Mouse (Mus musculus) right cerebral cortex, adult 2 months (tissue): ENCODE measurements around the gene Mapk9.

Source experiments
- DNase-seq, 2 experiments: peaks; one replicate each; pipeline ENCODE4 v3.0.0; 2021 to 2022; ENCODE audit warnings: low spot score in 2 of 2

The Mapk9 gene

DNA sequence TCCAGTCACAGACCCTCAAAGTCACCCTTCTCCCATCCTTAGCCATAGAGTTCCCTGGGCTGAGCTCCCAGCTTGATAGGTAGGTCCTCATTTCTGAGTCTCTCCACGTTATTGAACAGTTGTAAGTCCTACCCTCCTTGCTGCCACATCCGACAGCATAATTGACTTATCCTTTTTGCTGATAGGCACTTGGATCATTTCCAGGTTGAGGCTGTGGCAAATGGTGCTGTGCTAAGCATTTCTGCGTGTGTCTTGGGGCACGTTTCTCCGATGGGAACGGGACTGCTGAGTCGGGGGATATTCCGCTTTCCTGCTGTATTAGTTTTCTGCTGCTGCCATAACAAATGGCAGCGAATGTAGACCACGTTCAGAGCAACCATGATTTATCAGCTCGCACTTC lies 47.3 kb downstream of the Mapk9 start:
- DNase-seq = no peak

DNA sequence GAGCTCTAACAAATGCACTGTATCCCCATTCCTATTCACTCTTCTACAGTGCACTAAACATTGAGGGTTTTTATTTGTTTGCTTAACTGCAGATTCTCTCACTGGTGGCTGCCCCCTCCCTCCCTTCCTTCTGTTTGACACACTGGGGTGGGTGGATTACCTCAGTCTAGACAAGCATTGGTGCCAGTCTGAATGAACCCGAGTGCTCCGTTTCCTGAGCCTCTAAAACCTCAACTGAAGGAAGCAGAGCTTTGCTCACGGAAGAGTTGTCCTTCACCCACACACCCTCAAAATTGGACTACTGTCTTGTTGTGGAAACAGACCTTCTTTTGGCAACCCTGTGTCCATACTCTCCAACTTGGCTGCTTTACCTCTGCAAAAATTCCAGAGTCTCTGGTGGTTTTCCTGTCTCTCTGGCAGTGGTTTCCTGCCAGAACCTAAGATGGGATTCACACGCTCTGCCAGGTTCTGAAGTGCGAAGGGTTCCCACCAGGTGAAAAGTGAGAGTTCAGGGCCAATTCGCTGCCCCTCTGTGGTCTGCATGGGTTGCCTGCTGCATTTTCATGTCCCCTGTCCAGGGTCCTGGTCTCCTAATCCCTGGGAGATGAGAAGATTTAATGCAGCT lies 49.5 kb downstream of the Mapk9 start:
- DNase-seq = no peak

DNA sequence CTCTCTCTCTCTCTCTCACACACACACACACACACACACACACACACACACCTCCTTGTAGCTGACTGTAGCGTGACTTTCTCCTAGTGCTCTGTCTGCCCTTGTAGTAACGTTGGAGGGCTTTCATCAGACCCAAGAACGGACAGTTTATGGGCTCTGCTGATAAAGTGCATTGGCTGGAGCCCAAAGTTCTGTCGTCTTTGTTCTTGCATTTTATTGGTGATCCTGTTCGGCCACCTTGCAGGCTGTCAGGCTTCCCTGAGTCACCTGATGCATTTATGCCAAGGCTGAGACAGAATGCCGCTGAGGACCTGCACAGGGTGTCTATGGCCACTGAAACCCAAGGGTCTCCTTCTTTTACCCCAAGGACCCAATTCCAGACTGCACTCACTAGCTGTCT lies 53.5 kb downstream of the Mapk9 start:
- no peak for DNase-seq

DNA sequence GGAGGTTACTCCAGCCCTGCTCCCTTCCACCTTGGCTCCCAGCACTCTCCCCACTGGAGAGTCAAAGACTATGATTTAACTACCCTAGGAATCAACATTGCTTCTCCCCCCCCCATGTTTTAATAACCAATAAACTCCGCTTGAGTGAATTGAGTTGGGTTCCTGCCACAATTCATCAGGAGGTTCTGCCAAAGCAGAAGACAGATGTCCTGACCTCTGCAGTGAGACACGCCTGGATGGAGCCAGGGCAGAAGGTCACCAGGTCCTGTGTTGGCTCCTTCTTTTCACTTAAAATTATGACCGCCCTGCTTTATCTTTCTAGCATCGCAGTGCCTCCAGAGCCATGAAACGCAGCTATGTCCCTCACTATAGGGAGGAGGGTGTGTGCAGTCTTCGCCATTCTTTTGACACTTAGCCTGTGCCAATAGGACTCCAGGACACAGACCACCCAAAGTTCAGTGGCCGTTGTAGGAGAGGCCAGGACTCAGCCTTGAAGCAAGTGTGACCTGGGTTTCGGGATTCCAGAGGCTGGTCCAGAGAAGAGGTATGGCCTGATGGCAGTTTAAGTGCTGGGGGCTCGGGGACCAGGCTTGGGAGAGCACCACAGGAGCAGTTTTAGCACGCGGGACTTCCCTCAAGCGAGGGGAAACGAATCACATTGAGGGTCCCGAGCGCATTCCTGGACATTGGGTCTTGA lies 54.6 kb downstream of the Mapk9 start:
- no peak for DNase-seq

DNA sequence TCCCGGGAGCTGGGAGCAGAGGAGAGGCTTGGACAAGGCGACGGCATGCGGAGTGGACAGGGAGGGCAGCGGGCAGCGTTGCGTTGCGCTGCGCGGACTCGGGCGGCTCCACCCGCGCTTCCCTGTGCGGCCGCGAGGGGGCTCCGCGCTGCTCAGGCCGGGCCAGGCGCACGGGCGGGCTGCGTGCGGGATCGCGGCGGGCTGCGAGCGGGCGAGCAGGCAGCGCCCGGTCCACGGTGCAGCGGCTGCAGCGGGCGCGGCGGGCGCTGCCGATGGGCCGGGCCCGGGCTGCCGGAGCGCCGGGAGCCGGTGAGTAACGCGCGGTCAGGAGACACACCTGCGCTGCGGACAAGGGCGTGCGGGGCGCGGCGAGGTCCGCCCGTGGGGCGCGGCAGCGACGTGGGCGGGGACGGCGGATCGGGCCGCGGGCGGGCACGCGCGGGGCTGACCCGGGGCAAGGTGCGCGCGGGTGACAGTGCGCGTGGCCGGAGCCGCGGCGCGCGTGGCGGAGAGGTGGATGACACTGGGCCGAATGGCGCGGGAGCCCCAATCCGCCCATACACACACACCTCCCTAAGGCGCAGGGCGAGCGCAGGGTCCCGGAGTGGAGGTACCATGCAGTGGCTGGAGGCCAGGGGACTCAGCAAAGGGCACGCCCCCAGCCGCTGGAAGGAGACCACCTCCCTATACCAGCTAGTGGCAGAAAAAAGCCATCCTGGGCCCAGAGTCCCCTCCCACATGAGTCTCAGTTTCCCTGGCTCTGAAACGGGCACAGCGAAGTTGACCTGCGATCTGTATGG lies 55.3 kb downstream of the Mapk9 start, which contains the start of gene Rasgef1c:
Gene Rasgef1c, plus strand, starts transcription at position 177 of the 800 bp plus-strand sequence.
- peak; percentile 75 for DNase-seq

DNA sequence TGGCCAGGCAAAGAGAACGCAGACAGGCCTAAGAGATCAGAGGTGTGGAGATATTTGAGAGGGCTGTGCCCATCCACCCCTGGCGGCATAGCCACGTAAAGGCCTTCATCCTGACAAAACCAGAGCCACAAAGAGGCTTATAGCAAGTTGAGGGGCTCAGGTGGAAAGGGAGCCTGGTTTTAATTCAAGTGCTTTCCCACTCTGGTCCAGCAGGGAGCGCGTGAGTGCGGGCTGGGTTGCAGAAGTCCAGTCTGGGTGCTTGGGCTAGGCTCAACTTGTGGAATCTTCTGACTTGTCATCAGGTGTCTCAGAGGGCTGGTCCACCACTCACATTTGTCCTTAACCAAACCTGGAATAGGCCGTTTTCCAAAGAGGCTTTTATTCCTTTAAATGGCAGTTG lies 56.8 kb downstream of the Mapk9 start:
- peak; percentile 87 to 88 for DNase-seq

DNA sequence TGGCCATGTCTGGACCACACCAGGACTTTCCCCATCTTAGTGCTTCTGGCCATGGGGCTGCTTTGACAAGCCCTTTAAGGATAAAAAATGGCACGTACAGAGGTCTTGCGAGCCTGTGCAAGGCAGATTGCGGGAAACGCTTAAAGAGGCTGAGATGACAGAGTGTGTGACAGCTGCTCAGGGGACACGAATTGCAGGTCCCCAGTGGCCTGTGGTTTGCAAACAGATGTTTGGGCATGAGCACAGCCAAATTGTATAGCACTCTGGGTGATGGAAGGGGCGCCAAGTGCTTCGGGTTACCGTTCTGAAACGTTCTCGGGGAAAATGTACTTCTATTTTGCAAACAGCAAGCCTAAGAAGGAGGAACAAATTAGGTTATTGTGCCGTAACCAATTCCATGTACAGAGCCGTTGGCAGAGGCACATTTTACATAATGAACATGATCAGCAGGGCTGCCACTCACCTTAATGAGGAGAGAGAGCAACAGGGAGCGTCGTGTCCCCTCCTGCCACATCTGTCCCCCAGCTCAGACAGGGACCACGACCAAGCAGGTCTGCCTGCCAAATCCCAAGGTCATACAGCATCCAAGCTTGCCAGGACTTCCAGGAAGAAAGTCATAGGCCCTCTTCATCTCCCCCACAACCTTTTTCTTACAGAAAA lies 72.1 kb downstream of the Mapk9 start:
- no peak for DNase-seq

DNA sequence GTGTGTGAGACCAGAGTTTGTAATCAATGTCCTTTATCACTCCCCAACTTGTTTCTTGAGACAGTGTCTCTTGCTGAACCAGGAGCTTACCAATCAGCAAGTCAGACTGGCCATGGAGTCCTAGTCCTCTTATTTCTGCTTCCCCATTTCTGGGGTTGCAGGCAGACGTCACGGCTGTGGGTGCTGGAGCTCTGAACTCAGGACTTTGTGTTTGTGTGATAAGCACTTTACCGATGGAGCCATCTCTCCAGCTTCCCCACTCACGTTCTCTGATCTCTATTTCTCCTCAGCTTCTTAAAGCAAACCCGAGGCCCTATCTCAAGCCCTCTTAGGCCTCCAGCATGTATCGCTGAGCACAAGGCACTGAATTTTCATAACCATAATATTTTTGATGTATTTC lies 72.8 kb downstream of the Mapk9 start:
- no peak for DNase-seq

DNA sequence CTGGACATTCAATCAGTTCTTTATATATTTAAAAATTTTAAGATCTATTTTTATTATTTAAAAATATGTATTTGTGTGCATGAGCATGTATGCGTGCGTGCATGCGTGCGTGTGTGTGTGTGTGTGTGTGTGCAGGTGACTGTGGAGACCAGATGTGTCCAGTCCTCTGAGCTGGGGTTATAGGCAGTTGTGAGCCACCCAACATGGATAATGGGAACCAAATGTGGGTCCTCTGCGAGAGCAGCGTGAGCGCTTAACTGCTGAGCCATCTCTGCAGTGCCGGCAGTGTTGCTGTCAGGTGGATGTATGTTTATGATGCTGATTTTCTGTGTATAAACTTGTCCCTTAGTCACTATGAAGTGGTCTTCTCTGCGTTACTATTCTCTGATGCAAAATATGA lies 77.0 kb downstream of the Mapk9 start:
- no peak for DNase-seq

DNA sequence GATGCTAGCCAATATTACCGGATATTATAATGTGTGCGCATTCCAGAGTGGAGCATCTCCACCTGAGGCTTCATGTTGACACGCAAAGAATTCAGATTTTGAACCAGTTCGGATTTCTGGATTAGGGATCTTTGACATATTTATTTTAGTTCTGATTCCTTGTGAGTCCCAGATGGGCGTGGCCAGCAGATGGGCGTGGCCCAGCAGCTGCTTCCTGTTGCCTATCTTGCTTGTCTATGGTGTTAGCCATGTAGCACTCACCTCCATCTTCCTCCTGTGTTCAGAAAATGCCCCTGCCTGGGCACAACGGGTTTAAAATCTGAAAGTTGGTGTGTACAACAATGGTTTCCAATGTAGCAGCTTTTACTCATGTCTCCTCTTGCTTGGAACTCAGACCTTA lies 79.6 kb downstream of the Mapk9 start:
- DNase-seq = no peak

DNA sequence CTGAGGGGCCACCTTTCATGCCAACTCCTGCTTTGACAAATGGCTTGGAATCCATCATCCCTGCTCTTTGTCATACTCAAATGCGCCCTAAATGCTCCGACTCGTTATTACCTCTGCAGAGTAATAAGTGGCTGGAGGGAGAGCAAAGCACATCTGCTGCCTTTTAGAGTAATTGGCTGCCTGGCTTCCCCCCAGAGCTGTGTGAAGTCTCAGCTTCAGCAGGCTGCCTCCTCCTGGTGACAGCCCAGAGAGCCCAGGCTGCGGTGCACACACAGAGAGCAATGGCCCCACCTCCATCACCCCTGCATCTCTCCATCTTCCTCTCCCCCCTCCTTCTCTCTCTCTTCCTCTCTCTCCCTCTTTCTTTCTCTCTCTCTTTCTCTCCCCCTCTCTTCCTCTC lies 80.6 kb downstream of the Mapk9 start:
- peak; percentile 46 to 53 for DNase-seq

DNA sequence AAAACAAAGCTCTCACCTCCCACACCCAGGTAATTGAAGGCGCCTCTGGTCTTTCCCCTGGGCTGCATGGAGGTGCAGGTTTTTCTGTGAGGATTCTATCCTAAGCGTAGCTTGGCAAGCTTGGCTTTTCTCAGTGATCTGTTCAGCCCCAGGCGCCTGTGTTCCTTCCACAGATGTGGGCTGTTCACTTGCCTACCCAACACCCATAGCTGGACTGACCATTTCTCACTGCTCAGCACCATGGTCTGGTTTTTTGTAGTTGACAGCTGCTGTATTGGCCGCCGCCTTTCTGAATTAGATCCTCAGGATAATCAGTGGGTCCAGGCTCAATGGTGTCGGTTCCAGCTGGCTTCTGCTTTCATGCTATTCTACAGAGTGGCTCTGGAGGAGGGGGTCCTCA lies 81.1 kb downstream of the Mapk9 start:
- DNase-seq = no peak

DNA sequence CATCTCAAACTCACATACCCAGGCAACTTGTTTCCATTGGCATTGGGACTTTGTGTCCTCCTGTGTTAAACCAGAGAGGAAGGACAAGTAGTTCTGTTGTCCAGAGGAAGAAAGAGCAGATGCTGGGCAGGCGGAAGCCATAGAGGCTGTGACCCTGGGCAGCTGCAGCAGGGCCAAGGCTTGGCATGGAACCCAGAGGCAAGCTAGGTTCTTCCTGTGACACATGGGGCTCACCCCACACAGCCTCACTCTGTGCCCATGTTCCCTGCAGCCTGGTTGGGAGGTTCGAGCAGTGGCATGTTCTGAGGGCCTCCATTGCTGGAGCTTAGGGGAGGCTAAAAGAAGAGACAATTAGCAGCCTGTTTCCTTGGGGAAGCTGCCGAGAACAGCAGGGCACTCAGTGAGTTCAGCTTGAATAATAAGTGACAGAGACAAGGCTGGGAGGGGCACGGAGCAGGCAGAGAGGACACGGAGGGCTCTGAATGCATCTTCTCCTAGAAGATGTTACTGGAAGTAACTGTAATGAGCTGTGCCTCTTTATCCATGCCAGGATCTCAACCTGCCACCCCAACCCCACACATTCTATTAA lies 84.6 kb downstream of the Mapk9 start:
- no peak for DNase-seq

DNA sequence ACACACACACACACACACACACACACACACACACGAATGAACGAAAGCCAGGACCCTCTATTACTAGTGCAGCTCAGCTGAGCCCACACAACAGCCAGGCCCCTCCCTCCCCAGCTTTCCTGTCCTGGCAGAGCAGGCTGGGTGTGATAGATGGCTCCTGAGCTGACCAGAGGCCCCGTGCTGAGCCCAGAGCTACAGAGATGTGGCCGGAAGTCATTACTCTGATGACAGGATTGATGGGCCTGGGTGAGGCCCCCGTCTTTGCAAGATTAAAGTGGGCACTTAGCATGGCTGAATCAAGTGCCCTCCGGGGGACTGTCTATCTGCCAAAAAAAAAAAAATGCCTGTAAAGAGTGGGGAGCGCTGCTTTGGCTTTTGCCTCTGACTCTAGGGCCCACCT lies 85.3 kb downstream of the Mapk9 start:
- no peak for DNase-seq

DNA sequence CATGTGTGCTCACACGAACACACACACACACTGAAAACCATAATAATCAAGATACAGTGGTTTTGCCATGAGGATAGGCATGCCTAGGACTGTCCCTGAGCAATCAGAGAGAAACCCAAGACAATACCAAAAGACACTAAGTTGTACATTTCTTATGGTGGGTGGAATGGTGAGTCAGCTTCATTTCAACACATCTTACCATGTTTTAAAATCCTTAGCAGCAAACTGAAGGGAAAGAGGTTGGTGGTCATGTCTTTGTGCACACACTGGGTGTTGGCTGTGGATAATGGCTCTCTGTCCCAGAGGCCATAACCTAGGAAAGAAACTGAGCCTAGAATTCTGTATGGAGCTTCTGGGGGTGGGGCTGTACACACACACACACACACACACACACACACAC lies 87.3 kb downstream of the Mapk9 start:
- no peak for DNase-seq

DNA sequence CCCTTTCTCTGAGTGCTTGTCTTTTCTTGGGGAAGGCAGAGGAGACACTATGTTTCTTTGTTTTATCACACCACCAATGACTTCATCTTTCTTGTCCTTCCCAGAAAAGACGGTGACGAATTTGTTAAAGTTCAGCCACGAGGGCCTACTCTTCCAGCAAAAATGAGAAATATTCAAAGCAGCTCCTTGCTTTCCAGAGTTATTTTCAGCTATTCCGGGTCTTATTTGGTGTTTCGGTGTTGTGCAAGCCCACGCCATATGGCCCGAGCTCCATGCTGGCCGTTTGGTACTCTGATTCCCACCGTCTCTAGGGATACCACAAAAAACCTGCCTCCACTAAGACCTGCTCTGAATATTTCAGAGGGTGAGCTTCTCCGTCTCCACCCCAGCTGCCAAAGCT lies 87.8 kb downstream of the Mapk9 start:
- DNase-seq = peak; percentile 65 to 70
